8 mouse cellular contexts compared by ENCODE assay signal in genomic region chr4:138453097-138453752, GRCm38 (mm10). TPM values are rescaled to one million over a fixed set of nuclear protein-coding genes. Genes with fewer than 3 reads are reported as not detected.
DNase-seq lines count a peak whose midpoint lies in the region; ATAC-seq and TF ChIP-seq lines count a peak whose summit lies in the region.

No protein-coding gene starts in this region.

- intact Hi-C loops in gastrocnemius, postnatal 36 days (cut with DNase I): no loop called here

- peak overlapping the region; percentile 82 for H3K27ac ChIP-seq in lung, embryonic 16.5 days (ENCODE audit: low read length)
- peak overlapping the region; percentile 73; the same call in 1 of the 2 replicates for H3K27ac ChIP-seq in embryonic facial prominence, embryonic 15.5 days (replicated peaks)
- H3K27ac ChIP-seq in kidney, embryonic 15.5 days: peak overlapping the region; percentile 97

- no peak; the same call in 1 of the 2 replicates for ATAC-seq in lung, embryonic 16.5 days (ENCODE audit: low read depth)
- peak; percentile 45 for ATAC-seq in embryonic facial prominence, embryonic 15.5 days (ENCODE audit: insufficient number of reproducible peaks, low FRiP score, low TSS enrichment, low read depth)
- peak; percentile 34 for ATAC-seq in kidney, embryonic 15.5 days (replicated peaks; ENCODE audit: low FRiP score)
- ATAC-seq in activated CD4-positive, CD25-positive, alpha-beta regulatory T cell, adult 4 months: no peak

- peak overlapping the region; percentile 80 for H3K4me2 ChIP-seq in lung, embryonic 16.5 days (ENCODE audit: low read depth, low read length)
- peak overlapping the region; percentile 94 for H3K4me2 ChIP-seq in embryonic facial prominence, embryonic 15.5 days (replicated peaks)
- peak overlapping the region; percentile 81 for H3K4me2 ChIP-seq in kidney, embryonic 15.5 days
- no peak overlapping the region for H3K4me2 ChIP-seq in myocyte (ENCODE audit: low read depth)

- no peaks in the 10 kb centered on the region for H3K79me2 ChIP-seq in myocyte (ENCODE audit: control insufficient read depth, insufficient read depth)

- H3ac ChIP-seq in myocyte (ENCODE audit: control insufficient read depth, insufficient read length): no peak overlapping the region

- 13% methylated on average over 19 of the region's 19 CpGs for WGBS in lung, embryonic 16.5 days
- 4% methylated on average over 19 of the region's 19 CpGs for WGBS in embryonic facial prominence, embryonic 15.5 days
- WGBS in kidney, embryonic 15.5 days: 12% methylated on average over 19 of the region's 19 CpGs

- no peak for DNase-seq in lung, postnatal 4 days
- no peak for DNase-seq in thymus, postnatal 4 days
- no peak for DNase-seq in gastrocnemius, postnatal 36 days

- H3K36me3 ChIP-seq in lung, embryonic 16.5 days (ENCODE audit: control insufficient read depth, insufficient read depth, low read length): no peaks in the 10 kb centered on the region
- H3K36me3 ChIP-seq in embryonic facial prominence, embryonic 15.5 days: no peaks in the 10 kb centered on the region
- no peaks in the 10 kb centered on the region; the same call in 1 of the 2 replicates for H3K36me3 ChIP-seq in kidney, embryonic 15.5 days
- no peaks in the 10 kb centered on the region for H3K36me3 ChIP-seq in myocyte (ENCODE audit: control insufficient read depth, insufficient read depth)

- peaks cover 17% of the 10 kb centered on the region for H3K4me1 ChIP-seq in lung, embryonic 16.5 days (replicated peaks; ENCODE audit: control insufficient read depth, insufficient read depth, low read length)
- peaks cover 32% of the 10 kb centered on the region for H3K4me1 ChIP-seq in embryonic facial prominence, embryonic 15.5 days
- H3K4me1 ChIP-seq in kidney, embryonic 15.5 days: peaks cover 44% of the 10 kb centered on the region

- no peaks in the 10 kb centered on the region for H3K9me3 ChIP-seq in lung, embryonic 16.5 days (ENCODE audit: control insufficient read depth, low read length)
- H3K9me3 ChIP-seq in embryonic facial prominence, embryonic 15.5 days (replicated peaks): no peaks in the 10 kb centered on the region
- H3K9me3 ChIP-seq in kidney, embryonic 15.5 days (replicated peaks): no peaks in the 10 kb centered on the region

- H3K9ac ChIP-seq in lung, embryonic 16.5 days (ENCODE audit: low read length): peak overlapping the region; percentile 84
- no peak overlapping the region for H3K9ac ChIP-seq in embryonic facial prominence, embryonic 15.5 days
- H3K9ac ChIP-seq in kidney, embryonic 15.5 days: peak overlapping the region; percentile 98; the same call in 1 of the 2 replicates

- no peak for TF ChIP-seq POLR2A in myocyte (IDR thresholded peaks at IDR 0.05; ENCODE audit: insufficient read length, low read depth)

- peaks cover 3% of the 10 kb centered on the region; the same call in 1 of the 2 replicates for H3K27me3 ChIP-seq in lung, embryonic 16.5 days (ENCODE audit: control insufficient read depth, insufficient read depth, low read depth, low read length)
- peaks cover 65% of the 10 kb centered on the region for H3K27me3 ChIP-seq in embryonic facial prominence, embryonic 15.5 days
- H3K27me3 ChIP-seq in kidney, embryonic 15.5 days: peaks cover 11% of the 10 kb centered on the region
- peaks cover 18% of the 10 kb centered on the region for H3K27me3 ChIP-seq in myocyte (ENCODE audit: control insufficient read depth, insufficient read depth, insufficient read length)

- H3K4me3 ChIP-seq in lung, embryonic 16.5 days (ENCODE audit: low read length): peak overlapping the region; percentile 81
- H3K4me3 ChIP-seq in embryonic facial prominence, embryonic 15.5 days (replicated peaks): peak overlapping the region; percentile 77
- H3K4me3 ChIP-seq in kidney, embryonic 15.5 days (replicated peaks): peak overlapping the region; percentile 97
- peak overlapping the region; percentile 20 for H3K4me3 ChIP-seq in myocyte

TF ChIP-seq in myocyte, 11 proteins besides CTCF, POLR2A, EP300 and RAD21:
- TF ChIP-seq MYOD1 (IDR thresholded peaks at IDR 0.05; ENCODE audit: control insufficient read depth in 1 of 3, insufficient read length in 2 of 3, low read depth in 2 of 3) (no peak), SRF (IDR thresholded peaks at IDR 0.05; ENCODE audit: control insufficient read depth, insufficient read length, low read depth) (no peak), TCF12 (IDR thresholded peaks at IDR 0.05; ENCODE audit: insufficient read depth, poor library complexity, severe bottlenecking) (no peak), POLR2AphosphoS2 (IDR thresholded peaks at IDR 0.05; ENCODE audit: insufficient read length, low read depth) (no peak), E2F4 (IDR thresholded peaks at IDR 0.05; ENCODE audit: insufficient read depth) (no peak), USF1 (IDR thresholded peaks at IDR 0.05; ENCODE audit: low read depth) (no peak), CEBPB (IDR thresholded peaks at IDR 0.05; ENCODE audit: insufficient read depth, poor library complexity, severe bottlenecking) (no peak)

RNA-seq across cellular contexts. Expression of gene Camk2n1, which starts 0.9 kb away (rescaled TPM):
- polyA plus RNA-seq in lung, embryonic 16.5 days (2015; fragmentation: Nextera tagmentation; extraction: Ambion mirVana): 2.5 and 2.9 TPM in 2 replicates
- polyA plus RNA-seq in embryonic facial prominence, embryonic 15.5 days (2015; fragmentation: Nextera tagmentation; extraction: Ambion mirVana): 3.1 and 3.4 TPM in 2 replicates
- 7.6 and 8.3 TPM in 2 replicates for polyA plus RNA-seq in kidney, embryonic 15.5 days (2015; fragmentation: Nextera tagmentation; extraction: Ambion mirVana)
- polyA plus RNA-seq in myocyte (2012; fragmentation: generic; extraction: Trizol): 0.48 TPM
- 1 to 10 TPM; 3.4 to 3.9 TPM for total RNA-seq in gastrocnemius, postnatal 36 days (2021)
- under 1 TPM; 0.38 to 0.80 TPM for polyA plus RNA-seq in activated CD4-positive, CD25-positive, alpha-beta regulatory T cell, adult 4 months (2017; shearing (Covaris generic))

RNA-seq across cellular contexts. Expression of gene Mul1, which starts 18.8 kb away (rescaled TPM):
- polyA plus RNA-seq in lung, embryonic 16.5 days (2015; fragmentation: Nextera tagmentation; extraction: Ambion mirVana): 16.8 and 18.2 TPM in 2 replicates
- polyA plus RNA-seq in embryonic facial prominence, embryonic 15.5 days (2015; fragmentation: Nextera tagmentation; extraction: Ambion mirVana): 17.7 and 18.0 TPM in 2 replicates
- polyA plus RNA-seq in kidney, embryonic 15.5 days (2015; fragmentation: Nextera tagmentation; extraction: Ambion mirVana): 21.6 and 23.8 TPM in 2 replicates
- 36.2 TPM for polyA plus RNA-seq in myocyte (2012; fragmentation: generic; extraction: Trizol)
- 10 to 100 TPM; 34.1 to 34.9 TPM for total RNA-seq in gastrocnemius, postnatal 36 days (2021)
- 10 to 100 TPM; 12.9 to 14.0 TPM for polyA plus RNA-seq in activated CD4-positive, CD25-positive, alpha-beta regulatory T cell, adult 4 months (2017; shearing (Covaris generic))

RNA-seq across cellular contexts. Expression of gene Fam43b, which starts 56.9 kb away (rescaled TPM):
- polyA plus RNA-seq in lung, embryonic 16.5 days (2015; fragmentation: Nextera tagmentation; extraction: Ambion mirVana): 0.09 TPM in 1 of 2 replicates, not detected in the other
- 0.09 and 0.11 TPM in 2 replicates for polyA plus RNA-seq in embryonic facial prominence, embryonic 15.5 days (2015; fragmentation: Nextera tagmentation; extraction: Ambion mirVana)
- polyA plus RNA-seq in kidney, embryonic 15.5 days (2015; fragmentation: Nextera tagmentation; extraction: Ambion mirVana): not detected in 2 replicates
- polyA plus RNA-seq in myocyte (2012; fragmentation: generic; extraction: Trizol): not detected
- not detected for total RNA-seq in gastrocnemius, postnatal 36 days (2021)
- polyA plus RNA-seq in activated CD4-positive, CD25-positive, alpha-beta regulatory T cell, adult 4 months (2017; shearing (Covaris generic)): not detected

Comparison
In these comparisons a context has a peak if more than half of its experiments do, and no peak if none do; other contexts are left out.
1. ATAC-seq: peak in embryonic facial prominence, embryonic 15.5 days (single experiment) and kidney, embryonic 15.5 days (single experiment); none in lung, embryonic 16.5 days (single experiment) and activated CD4-positive, CD25-positive, alpha-beta regulatory T cell, adult 4 months (single experiment).
2. H3K4me3 ChIP-seq: peak in every context shown above with its lines; median percentile 97 in kidney, embryonic 15.5 days; 81 in lung, embryonic 16.5 days; 77 in embryonic facial prominence, embryonic 15.5 days; 20 in myocyte.
3. Peak in every context shown above with its lines, with median percentiles within 50 percentile points of each other: H3K27ac ChIP-seq.